Mouse (Mus musculus): ENCODE measurements around the gene Ppan. TPM values are rescaled to one million over a fixed set of nuclear protein-coding genes. Genes with fewer than 3 reads are reported as not detected.

Ppan gene
- polyA plus RNA-seq, 1 experiment: 121 TPM

GRCm38 (mm10) chr9:20870211-20871173 lies 17.5 kb upstream of the Ppan start:
- 93% methylated on average over 12 of the region's 12 CpGs for WGBS
- H3K4me3 ChIP-seq (ENCODE audit: control insufficient read depth, insufficient read depth, low read length): no peak overlapping the region
- no peak for TF ChIP-seq POLR2A (IDR thresholded peaks at IDR 0.05; ENCODE audit: control insufficient read depth, extremely low read depth, insufficient read depth, low read length, poor library complexity)
- no peak for TF ChIP-seq CTCF (IDR thresholded peaks at IDR 0.05; ENCODE audit: borderline replicate concordance, control insufficient read depth, extremely low read depth, insufficient read depth, low read length, poor library complexity)
- no peak for DNase-seq
- H3K36me3 ChIP-seq (ENCODE audit: control insufficient read depth, insufficient read depth, low read length): no peaks in the 10 kb centered on the region
- H3K27me3 ChIP-seq (ENCODE audit: control insufficient read depth, insufficient read depth, low read length): no peaks in the 10 kb centered on the region
- H3K27ac ChIP-seq (ENCODE audit: control insufficient read depth, insufficient read depth, low read length): no peak overlapping the region
- peaks cover 13% of the 10 kb centered on the region for H3K4me1 ChIP-seq (replicated peaks; ENCODE audit: control insufficient read depth, insufficient read depth, low read length)

- DNase-seq: no peak
- Histone ChIP-seq H3K27me3 (ENCODE audit: control insufficient read depth, insufficient read depth, low read length) (no peaks in the 10 kb centered on the region), H3K4me3 (ENCODE audit: control insufficient read depth, insufficient read depth, low read length) (no peak overlapping the region), H3K4me1 (replicated peaks; ENCODE audit: control insufficient read depth, insufficient read depth, low read length) (peaks cover 13% of the 10 kb centered on the region), H3K36me3 (ENCODE audit: control insufficient read depth, insufficient read depth, low read length) (no peaks in the 10 kb centered on the region), H3K27ac (ENCODE audit: control insufficient read depth, insufficient read depth, low read length) (no peak overlapping the region)
- TF ChIP-seq POLR2A (IDR thresholded peaks at IDR 0.05; ENCODE audit: control insufficient read depth, extremely low read depth, insufficient read depth, low read length, poor library complexity): no peak
- 98% methylated on average over 10 of the region's 10 CpGs for WGBS
Measured at GRCm38 (mm10) chr9:20872991-20873390, 15.0 kb upstream of the Ppan start.

- Histone ChIP-seq H3K27me3 (ENCODE audit: control insufficient read depth, insufficient read depth, low read length) (no peaks in the 10 kb centered on the region), H3K4me3 (ENCODE audit: control insufficient read depth, insufficient read depth, low read length) (no peak overlapping the region), H3K27ac (ENCODE audit: control insufficient read depth, insufficient read depth, low read length) (no peak overlapping the region), H3K4me1 (replicated peaks; ENCODE audit: control insufficient read depth, insufficient read depth, low read length) (peaks cover 11% of the 10 kb centered on the region), H3K36me3 (ENCODE audit: control insufficient read depth, insufficient read depth, low read length) (no peaks in the 10 kb centered on the region)
- DNase-seq: no peak
- 96% methylated on average over 12 of the region's 12 CpGs for WGBS
- TF ChIP-seq POLR2A (IDR thresholded peaks at IDR 0.05; ENCODE audit: control insufficient read depth, extremely low read depth, insufficient read depth, low read length, poor library complexity) (no peak), CTCF (IDR thresholded peaks at IDR 0.05; ENCODE audit: borderline replicate concordance, control insufficient read depth, extremely low read depth, insufficient read depth, low read length, poor library complexity) (no peak)
Measured at GRCm38 (mm10) chr9:20873521-20873920, 14.5 kb upstream of the Ppan start.

GRCm38 (mm10) chr9:20875021-20875790 lies 12.8 kb upstream of the Ppan start:
- WGBS: 94% methylated on average over 23 of the region's 23 CpGs
- TF ChIP-seq POLR2A (IDR thresholded peaks at IDR 0.05; ENCODE audit: control insufficient read depth, extremely low read depth, insufficient read depth, low read length, poor library complexity) (no peak), CTCF (IDR thresholded peaks at IDR 0.05; ENCODE audit: borderline replicate concordance, control insufficient read depth, extremely low read depth, insufficient read depth, low read length, poor library complexity) (no peak)
- no peak for DNase-seq
- Histone ChIP-seq H3K4me1 (replicated peaks; ENCODE audit: control insufficient read depth, insufficient read depth, low read length) (peaks cover 7% of the 10 kb centered on the region), H3K4me3 (ENCODE audit: control insufficient read depth, insufficient read depth, low read length) (no peak overlapping the region), H3K27ac (ENCODE audit: control insufficient read depth, insufficient read depth, low read length) (no peak overlapping the region), H3K27me3 (ENCODE audit: control insufficient read depth, insufficient read depth, low read length) (no peaks in the 10 kb centered on the region), H3K36me3 (ENCODE audit: control insufficient read depth, insufficient read depth, low read length) (no peaks in the 10 kb centered on the region)

- Histone ChIP-seq H3K4me3 (ENCODE audit: control insufficient read depth, insufficient read depth, low read length) (no peak overlapping the region), H3K27me3 (ENCODE audit: control insufficient read depth, insufficient read depth, low read length) (no peaks in the 10 kb centered on the region), H3K27ac (ENCODE audit: control insufficient read depth, insufficient read depth, low read length) (no peak overlapping the region), H3K36me3 (ENCODE audit: control insufficient read depth, insufficient read depth, low read length) (no peaks in the 10 kb centered on the region), H3K4me1 (replicated peaks; ENCODE audit: control insufficient read depth, insufficient read depth, low read length) (peaks cover 7% of the 10 kb centered on the region)
- TF ChIP-seq POLR2A (IDR thresholded peaks at IDR 0.05; ENCODE audit: control insufficient read depth, extremely low read depth, insufficient read depth, low read length, poor library complexity) (no peak), CTCF (IDR thresholded peaks at IDR 0.05; ENCODE audit: borderline replicate concordance, control insufficient read depth, extremely low read depth, insufficient read depth, low read length, poor library complexity) (no peak)
- no peak for DNase-seq
- 90% methylated on average over 9 of the region's 9 CpGs for WGBS
Measured at GRCm38 (mm10) chr9:20876318-20877117, 11.5 kb upstream of the Ppan start.

All from thymus, adult 2 months (tissue).